Mouse (Mus musculus) bone marrow, adult 2 months (tissue): ENCODE results near the gene Ttn.

Source experiments
- CTCF ChIP-seq: fragments of 200-500 bp; IDR thresholded peaks from 2 replicates; pipeline ENCODE4 v1.5.1; 2011; ENCODE audit warnings: low read length, control low read depth; ENCODE audit not compliant: control insufficient read depth, insufficient read depth
- POLR2A ChIP-seq: fragments of 200-500 bp; IDR thresholded peaks from 2 replicates; pipeline ENCODE4 v1.6.1; 2011; ENCODE audit warnings: low read depth, mild to moderate bottlenecking, control low read depth, low read length, borderline replicate concordance; ENCODE audit not compliant: control insufficient read depth

DNA sequence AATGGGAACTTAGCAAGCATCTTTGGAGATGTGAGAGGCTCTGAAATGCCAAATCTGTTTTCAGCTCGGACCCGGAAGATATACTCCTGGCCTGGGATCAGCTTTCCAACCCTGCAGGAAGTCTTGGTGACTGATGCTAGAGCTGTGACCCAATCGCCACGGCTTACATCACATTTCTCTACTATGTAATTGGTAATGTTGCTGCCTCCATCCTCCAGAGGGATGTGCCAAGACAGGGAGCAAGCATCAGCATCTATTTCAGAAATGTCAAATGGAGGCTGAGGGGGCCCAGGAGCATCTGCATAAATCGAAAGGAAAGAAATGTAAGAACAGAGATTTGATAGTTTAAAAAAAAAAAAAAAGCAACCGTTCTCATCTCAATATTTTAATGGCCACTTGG is 220.2 kb downstream of the Ttn start:
- TF ChIP-seq CTCF (no peak), POLR2A (no peak)
